8 mouse cellular contexts compared by ENCODE assay signal in the genomic region with DNA sequence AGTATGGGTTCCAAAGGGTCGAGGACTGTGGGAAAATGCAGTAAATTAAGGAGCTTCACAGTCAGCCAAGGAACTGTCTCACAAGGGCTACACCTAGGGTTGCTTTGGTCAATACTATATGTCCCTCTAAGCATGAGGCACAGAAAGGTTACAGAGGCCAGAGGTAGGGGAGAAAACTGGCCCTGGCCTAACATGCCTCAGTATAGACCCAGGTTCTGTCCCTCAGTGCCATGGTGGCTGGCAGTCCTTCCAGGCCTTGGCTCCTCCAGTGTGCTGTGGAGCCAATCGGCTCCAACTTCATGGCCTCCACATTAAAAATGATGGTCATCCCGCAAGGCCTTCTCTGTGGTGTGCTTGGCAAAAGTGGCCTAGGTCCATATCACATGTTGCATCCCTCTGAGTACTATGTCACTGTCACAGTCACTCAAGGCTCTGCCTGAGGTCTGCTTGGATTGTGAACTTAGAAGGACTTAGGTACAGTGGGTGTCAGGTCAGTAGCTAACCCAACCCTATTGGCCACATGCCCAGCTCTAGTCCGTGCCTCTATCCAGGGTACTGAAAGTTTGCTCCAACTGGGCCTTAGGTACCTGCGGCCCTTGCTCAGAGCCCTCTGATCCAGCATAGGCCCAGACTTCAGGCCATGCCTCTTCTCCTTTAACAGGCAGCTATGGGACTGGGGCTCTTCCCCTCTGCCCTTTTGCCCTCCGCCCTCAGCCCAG. TPM values are rescaled to one million over a fixed set of nuclear protein-coding genes. Genes with fewer than 3 reads are reported as not detected.
DNase-seq lines count a peak whose midpoint lies in the region.

No protein-coding gene starts in this region.

- intact Hi-C loops in heart, postnatal 36 days (cut with DNase I) = no loop called here

- DNase-seq in heart, adult 8-10 months (ENCODE audit: low spot score) = peak; percentile 10
- no peak for DNase-seq in heart, postnatal 36 days
- peak; percentile 53 for DNase-seq in 416B (ENCODE audit: low read depth)
- DNase-seq in embryo, embryonic 11.5 days (ENCODE audit: low read depth, low spot score) = peak; percentile 51
- DNase-seq in kidney, postnatal 36 days = peak; percentile 67 to 83
- no peak for DNase-seq in thymus, postnatal 10 days (ENCODE audit: low spot score in 2 of 2)
- no peak for DNase-seq in thymus, postnatal 36 days
- no peak for DNase-seq in right cerebral cortex, postnatal 10 days (ENCODE audit: low spot score in 2 of 2)

RNA-seq across cellular contexts. Expression of gene Tmem115, which starts 47.1 kb away (rescaled TPM):
- 10 to 100 TPM; 21.2 to 25.6 (median 22.2) TPM for total RNA-seq in heart, adult 8-10 months (2022)
- total RNA-seq in heart, postnatal 36 days (2021) = 10 to 100 TPM; 22.7 to 26.8 TPM

RNA-seq across cellular contexts. Expression of gene Cyb561d2, which starts 55.3 kb away (rescaled TPM):
- total RNA-seq in heart, adult 8-10 months (2022) = 1 to 10 TPM; 5.1 to 6.3 (median 5.4) TPM
- 1 to 10 TPM; 4.7 to 5.3 TPM for total RNA-seq in heart, postnatal 36 days (2021)

RNA-seq across cellular contexts. Expression of gene Nprl2, which starts 55.4 kb away (rescaled TPM):
- 10 to 100 TPM; 18.4 to 22.6 (median 21.2) TPM for total RNA-seq in heart, adult 8-10 months (2022)
- total RNA-seq in heart, postnatal 36 days (2021) = 10 to 100 TPM; 17.5 to 18.5 TPM

Comparison
In these comparisons a context has a peak if more than half of its experiments do, and no peak if none do; other contexts are left out.
1. DNase-seq: peak in heart, adult 8-10 months (single experiment), 416B (single experiment), embryo, embryonic 11.5 days (single experiment) and kidney, postnatal 36 days (2 of 2); none in heart, postnatal 36 days (0 of 2), thymus, postnatal 10 days (0 of 2), thymus, postnatal 36 days (0 of 2) and right cerebral cortex, postnatal 10 days (0 of 2).